Comparison of ENCODE assay signal across 25 mouse cellular contexts in the genomic region with DNA sequence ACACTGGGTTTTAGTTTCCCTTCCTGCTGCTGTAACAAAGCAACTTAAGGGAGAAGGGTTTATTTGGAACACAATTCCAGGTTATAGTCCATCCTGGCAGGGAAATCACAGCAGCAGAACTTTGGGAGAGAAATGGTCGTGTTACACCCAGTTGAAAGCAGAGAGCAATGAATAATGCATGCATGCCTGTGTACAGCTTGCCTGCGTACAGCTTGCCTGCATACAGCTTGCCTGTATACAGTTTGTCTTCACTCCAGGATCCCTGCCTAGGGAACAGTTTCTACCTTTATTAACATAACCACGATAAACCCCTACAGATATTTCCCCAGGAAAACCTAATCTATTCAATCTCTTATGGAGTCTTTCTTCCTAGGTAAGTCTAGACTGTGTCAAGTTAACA.
"Had no signal": no experiment of that assay in that cellular context is flagged by ENCODE, and none has a peak within 500 bp of the region (broad histone marks: within the 10 kb centered on the region; RNA-seq: fewer than 3 reads in every experiment).

No protein-coding gene starts in this region.

- DNase-seq: gastrocnemius, postnatal 14 days; gastrocnemius, postnatal 36 days; heart, adult 18-20 months; heart, postnatal 10 days; heart, postnatal 4 days; kidney, adult 18-20 months; kidney, adult 8-10 months; kidney, postnatal 10 days; kidney, postnatal 25 days; kidney, postnatal 4 days; liver; liver, embryonic 13.5 days had no signal

- H3K27ac ChIP-seq: heart, embryonic 10.5 days; hindbrain, embryonic 10.5 days; hindbrain, embryonic 12.5 days; hindbrain, embryonic 14.5 days; intestine, embryonic 15.5 days; layer of hippocampus, adult 2 months; left cerebral cortex, adult 2 months; limb, embryonic 10.5 days; limb, embryonic 12.5 days; liver, embryonic 13.5 days had no signal

- H3K4me3 ChIP-seq: heart, embryonic 10.5 days; heart, embryonic 12.5 days; hindbrain, embryonic 10.5 days; hindbrain, embryonic 12.5 days; intestine, embryonic 15.5 days; layer of hippocampus, adult 2 months; left cerebral cortex, adult 2 months; limb, embryonic 10.5 days; limb, embryonic 12.5 days; liver, embryonic 13.5 days had no signal

- ATAC-seq: hindbrain, embryonic 16.5 days; inflammation-experienced regulatory T-cells, adult 6 months; intestine, embryonic 15.5 days; intestine, postnatal 0 days had no signal

- H3K9me3 ChIP-seq: heart, embryonic 10.5 days; heart, embryonic 12.5 days; hindbrain, embryonic 10.5 days; hindbrain, embryonic 12.5 days; intestine, embryonic 15.5 days; limb, embryonic 10.5 days; limb, embryonic 12.5 days; liver, embryonic 13.5 days had no signal

- H3K36me3 ChIP-seq: hindbrain, embryonic 12.5 days; intestine, embryonic 15.5 days; liver, embryonic 13.5 days had no signal

- H3K27me3 ChIP-seq: heart, embryonic 12.5 days; hindbrain, embryonic 12.5 days; intestine, embryonic 15.5 days; limb, embryonic 12.5 days; liver, embryonic 13.5 days had no signal
